Mouse (Mus musculus) stomach, embryonic 14.5 days (tissue): ENCODE measurements at regions not wholly inside any gene's neighbourhood (a gene's known extent, or its start where the extent isn't known, plus 50 kb on each side); places are given as distances from the start of the nearest gene placed in this dataset.
"Not testable (repeated sequence)": the region's sequence is repeated elsewhere in the genome, so short reads cannot be mapped to it uniquely, and the experiment has no call there.

Experiments used
- ATAC-seq: fragments of 200-750 bp; cut with Nextera tagmentation; 2 replicates; pipeline ENCODE4 v1.8.0; 2017; ENCODE audit warnings: low read depth, moderate TSS enrichment; ENCODE audit not compliant: insufficient number of reproducible peaks, insufficient read depth, low FRiP score
- H3K27ac ChIP-seq: fragments of 300-500 bp; sonication (generic); 2 replicates; pipeline ENCODE4 v1.5.1; 2014; ENCODE audit warnings: mild to moderate bottlenecking, low read length, moderate library complexity, mixed read lengths
- H3K27me3 ChIP-seq: fragments of 300-500 bp; sonication (generic); 2 replicates; pipeline ENCODE4 v1.6.1; 2014; ENCODE audit warnings: low read length, control low read depth, mixed read lengths; ENCODE audit not compliant: control insufficient read depth, insufficient read depth
- H3K36me3 ChIP-seq: fragments of 300-500 bp; sonication (generic); 2 replicates; pipeline ENCODE4 v1.6.1; 2014; ENCODE audit warnings: mild to moderate bottlenecking, control low read depth, low read length, moderate library complexity, mixed read lengths; ENCODE audit not compliant: control insufficient read depth, insufficient read depth
- H3K4me1 ChIP-seq: fragments of 300-500 bp; sonication (generic); 2 replicates; pipeline ENCODE4 v1.6.1; 2014; ENCODE audit warnings: low read length, control low read depth, mixed read lengths; ENCODE audit not compliant: control insufficient read depth, insufficient read depth
- H3K4me2 ChIP-seq: fragments of 300-500 bp; sonication (generic); replicated peaks from 2 replicates; pipeline ENCODE4 v1.6.1; 2014; ENCODE audit warnings: low read depth, low read length, control low read depth
- H3K4me3 ChIP-seq: fragments of 300-500 bp; sonication (generic); 2 replicates; pipeline ENCODE4 v1.5.1; 2014; ENCODE audit warnings: low read depth, low read length, control low read depth
- H3K9ac ChIP-seq: fragments of 300-500 bp; sonication (generic); replicated peaks from 2 replicates; pipeline ENCODE4 v1.6.1; 2014; ENCODE audit warnings: low read depth, mild to moderate bottlenecking, control low read depth, low read length, moderate library complexity, mixed read lengths
- H3K9me3 ChIP-seq: fragments of 300-500 bp; sonication (generic); 2 replicates; pipeline ENCODE4 v1.6.1; 2016; ENCODE audit warnings: low read depth, low read length, control low read depth; ENCODE audit not compliant: control insufficient read depth
- WGBS: fragments of 180-500 bp; shearing (Covaris S2); extraction: QIAGEN DNeasy Blood & Tissue Kit; methylation state at CpG from one replicate; pipeline ENCODE4 v1.1.7; 2014; 5-methylcytosine and 5-hydroxymethylcytosine counted together

DNA sequence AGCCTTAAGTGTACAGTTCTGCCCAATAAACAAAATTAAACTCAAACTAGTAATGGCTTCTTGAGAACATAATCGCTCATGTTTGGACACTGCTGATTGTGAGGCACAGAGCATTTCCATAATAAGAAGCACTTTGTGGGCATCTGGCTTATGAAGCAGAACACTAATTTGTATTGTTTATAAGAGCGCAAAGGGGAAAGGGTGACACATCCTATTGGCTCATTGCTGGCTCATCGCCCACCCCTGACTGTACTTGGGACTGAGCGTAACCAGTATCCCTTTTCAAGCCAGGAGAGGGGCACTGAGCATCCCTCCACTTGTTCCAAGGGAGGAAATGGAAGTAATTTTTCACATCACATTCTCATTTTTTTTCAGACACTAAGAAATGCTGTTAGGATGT, 288.0 kb downstream of the Sfmbt2 start:
- H3K9ac ChIP-seq = no peak overlapping the region
- H3K27ac ChIP-seq = no peak overlapping the region
- no peaks in the 10 kb centered on the region for H3K4me1 ChIP-seq
- no peak overlapping the region for H3K4me2 ChIP-seq
- WGBS = 91% methylated on average over 4 of the region's 4 CpGs
- no peaks in the 10 kb centered on the region for H3K27me3 ChIP-seq
- no peak overlapping the region for H3K4me3 ChIP-seq
- H3K9me3 ChIP-seq = no peaks in the 10 kb centered on the region
- no peaks in the 10 kb centered on the region for H3K36me3 ChIP-seq
- no peak for ATAC-seq

DNA sequence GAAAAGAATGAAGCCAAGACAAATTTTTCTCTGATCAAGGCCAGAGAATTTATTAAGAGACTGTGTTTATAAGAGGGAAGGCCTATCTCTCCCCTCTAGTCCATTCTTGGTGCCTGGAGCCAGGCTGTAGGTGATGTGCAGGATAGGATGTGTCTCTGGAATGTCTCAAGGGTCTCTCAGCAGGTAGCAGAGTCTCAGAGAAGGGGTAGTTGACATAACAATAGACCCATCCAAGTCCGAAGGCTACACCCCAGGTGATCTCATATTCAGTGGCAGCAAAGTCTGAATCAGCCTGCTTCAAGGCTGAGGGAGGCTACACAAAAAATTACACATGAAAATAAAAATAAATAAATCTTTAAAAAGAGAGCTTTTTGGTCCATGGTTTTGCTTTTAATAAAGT, 297.6 kb downstream of the Sfmbt2 start:
- H3K4me1 ChIP-seq, ATAC-seq, H3K27ac ChIP-seq, H3K4me2 ChIP-seq, H3K4me3 ChIP-seq, H3K9ac ChIP-seq, H3K9me3 ChIP-seq, H3K36me3 ChIP-seq, H3K27me3 ChIP-seq: not testable (repeated sequence)
- 67% methylated on average over 1 of the region's 1 CpGs for WGBS

DNA sequence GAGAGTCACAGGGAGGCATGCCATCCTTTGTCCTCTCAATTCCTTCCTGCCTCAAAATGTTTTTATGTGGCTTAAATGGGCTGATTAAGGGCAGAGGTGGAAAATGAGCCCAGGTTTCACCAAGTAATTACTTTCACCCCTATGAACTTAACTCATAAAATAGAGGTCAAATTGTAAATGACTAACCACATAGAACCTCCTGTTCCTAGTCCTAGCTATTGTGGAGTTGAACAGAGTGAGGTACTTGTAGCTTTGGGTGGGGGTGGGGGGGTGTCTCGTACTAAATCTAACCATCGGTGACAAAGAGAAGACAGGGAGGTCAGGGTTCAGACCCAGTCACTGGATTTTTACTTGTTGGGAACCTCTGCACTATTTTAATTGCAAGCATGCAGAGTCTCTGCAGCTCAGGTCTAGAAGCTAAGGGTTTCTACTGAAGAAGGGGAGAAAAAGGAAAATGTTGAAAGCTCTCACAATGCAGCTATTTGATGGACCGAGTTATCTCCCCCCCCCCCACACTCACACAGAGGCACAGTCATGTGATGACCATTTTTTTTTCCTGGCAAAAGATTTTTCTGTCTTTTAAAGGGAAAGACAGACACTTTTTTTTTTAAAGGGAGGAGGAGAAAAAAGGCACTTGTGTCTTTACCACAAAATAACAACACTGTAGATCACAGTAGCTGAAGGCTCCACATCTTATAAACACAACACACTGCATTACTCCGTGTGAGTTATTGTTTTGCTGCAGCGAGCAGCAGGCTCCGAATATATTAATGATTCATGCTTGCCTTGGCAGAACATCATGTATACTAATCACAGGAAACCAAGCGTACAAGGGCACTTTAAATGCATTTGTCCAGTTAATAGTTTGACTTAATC, 300.4 kb downstream of the Sfmbt2 start:
- no peaks in the 10 kb centered on the region for H3K36me3 ChIP-seq
- 44% methylated on average over 7 of the region's 7 CpGs for WGBS
- no peak overlapping the region for H3K9ac ChIP-seq
- H3K4me1 ChIP-seq = peaks cover 8% of the 10 kb centered on the region; the same call in 1 of the 2 replicates
- ATAC-seq = no peak
- no peaks in the 10 kb centered on the region for H3K27me3 ChIP-seq
- no peak overlapping the region for H3K27ac ChIP-seq
- no peaks in the 10 kb centered on the region for H3K9me3 ChIP-seq
- H3K4me2 ChIP-seq = no peak overlapping the region
- H3K4me3 ChIP-seq = no peak overlapping the region

DNA sequence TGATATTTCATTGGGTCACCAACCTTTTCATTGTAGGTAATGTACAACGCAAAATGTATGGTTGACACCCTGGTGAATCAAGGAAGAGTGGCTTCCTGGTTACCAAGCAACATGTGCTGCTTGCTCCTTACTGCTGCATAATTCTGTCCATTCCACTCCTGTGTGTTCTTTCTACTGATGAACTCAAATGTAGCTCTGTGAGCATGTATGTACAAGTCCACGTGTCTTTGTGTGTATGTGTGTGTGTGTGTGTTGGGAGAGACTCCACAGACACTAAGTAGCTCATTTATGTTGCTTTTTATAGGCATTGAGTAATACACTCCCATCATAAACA, 301.0 kb downstream of the Sfmbt2 start:
- no peak for ATAC-seq
- 65% methylated on average over 2 of the region's 2 CpGs for WGBS

DNA sequence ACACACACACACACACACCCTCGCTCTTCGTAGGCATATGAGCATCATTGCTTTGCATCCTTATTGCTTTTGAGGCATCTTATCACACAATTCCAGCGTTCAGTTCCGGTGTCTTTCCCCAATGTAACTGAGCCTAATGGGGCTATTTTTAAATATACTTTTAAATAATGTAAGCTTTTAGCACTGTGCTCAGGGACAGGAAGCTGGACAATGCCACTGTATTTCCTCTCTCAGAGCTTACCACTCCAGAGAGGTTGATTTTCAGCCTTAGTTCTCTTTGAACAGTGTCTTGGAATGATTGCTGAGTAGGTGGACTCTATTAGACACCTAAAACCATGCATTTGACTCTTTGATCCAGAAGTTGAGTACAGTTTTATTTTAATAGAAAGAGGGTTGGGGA, 301.9 kb downstream of the Sfmbt2 start:
- Histone ChIP-seq H3K9me3 (no peaks in the 10 kb centered on the region), H3K27ac (no peak overlapping the region), H3K4me3 (no peak overlapping the region), H3K36me3 (no peaks in the 10 kb centered on the region), H3K9ac (no peak overlapping the region), H3K4me2 (no peak overlapping the region), H3K27me3 (no peaks in the 10 kb centered on the region), H3K4me1 (peaks cover 8% of the 10 kb centered on the region; the same call in 1 of the 2 replicates)
- no peak for ATAC-seq
- 66% methylated on average over 4 of the region's 4 CpGs for WGBS

More for the DNA sequence above, 301.0 kb downstream of the Sfmbt2 start:
- no peak overlapping the region for H3K9ac ChIP-seq
- H3K4me3 ChIP-seq = no peak overlapping the region
- H3K36me3 ChIP-seq = no peaks in the 10 kb centered on the region
- peaks cover 8% of the 10 kb centered on the region; the same call in 1 of the 2 replicates for H3K4me1 ChIP-seq
- H3K4me2 ChIP-seq = no peak overlapping the region
- no peak overlapping the region for H3K27ac ChIP-seq
- no peaks in the 10 kb centered on the region for H3K9me3 ChIP-seq
- H3K27me3 ChIP-seq = no peaks in the 10 kb centered on the region

DNA sequence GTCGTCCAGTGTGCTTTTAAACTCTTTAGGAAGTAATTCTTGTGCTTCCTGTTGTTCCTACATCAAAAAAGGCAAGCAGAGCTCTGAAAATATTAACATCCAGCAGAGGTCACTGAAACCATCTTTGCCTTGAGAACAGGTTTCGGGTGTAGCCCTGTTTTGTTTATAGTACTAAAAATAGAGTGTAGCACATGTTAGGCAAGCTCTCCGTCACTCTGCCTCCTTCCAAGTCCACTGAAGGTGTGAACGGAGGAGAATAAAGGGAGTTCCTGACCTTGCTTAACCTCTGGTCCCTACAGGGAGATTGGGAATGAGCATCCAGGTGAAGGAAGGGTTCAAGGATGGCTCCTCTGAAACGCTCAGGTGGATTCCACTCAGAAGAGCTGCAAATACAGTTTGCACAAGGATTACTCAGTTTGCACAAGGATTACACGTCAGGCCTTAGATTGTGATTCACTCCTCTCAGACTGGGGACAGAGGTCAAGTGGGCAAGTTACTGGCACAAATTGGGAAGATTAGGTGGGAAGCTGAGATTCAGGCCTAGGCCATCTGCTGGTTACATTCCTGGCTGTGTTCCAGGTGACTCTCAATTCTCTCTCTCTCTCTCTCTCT, 304.5 kb downstream of the Sfmbt2 start:
- H3K9ac ChIP-seq = no peak overlapping the region
- no peak overlapping the region for H3K4me2 ChIP-seq
- no peaks in the 10 kb centered on the region for H3K9me3 ChIP-seq
- 11% methylated on average over 6 of the region's 6 CpGs for WGBS
- H3K4me3 ChIP-seq = no peak overlapping the region
- H3K27me3 ChIP-seq = no peaks in the 10 kb centered on the region
- no peak overlapping the region; the same call in 1 of the 2 replicates for H3K27ac ChIP-seq
- peaks cover 8% of the 10 kb centered on the region; the same call in 1 of the 2 replicates for H3K4me1 ChIP-seq
- ATAC-seq = peak; percentile 76; the same call in 1 of the 2 replicates
- H3K36me3 ChIP-seq = no peaks in the 10 kb centered on the region

DNA sequence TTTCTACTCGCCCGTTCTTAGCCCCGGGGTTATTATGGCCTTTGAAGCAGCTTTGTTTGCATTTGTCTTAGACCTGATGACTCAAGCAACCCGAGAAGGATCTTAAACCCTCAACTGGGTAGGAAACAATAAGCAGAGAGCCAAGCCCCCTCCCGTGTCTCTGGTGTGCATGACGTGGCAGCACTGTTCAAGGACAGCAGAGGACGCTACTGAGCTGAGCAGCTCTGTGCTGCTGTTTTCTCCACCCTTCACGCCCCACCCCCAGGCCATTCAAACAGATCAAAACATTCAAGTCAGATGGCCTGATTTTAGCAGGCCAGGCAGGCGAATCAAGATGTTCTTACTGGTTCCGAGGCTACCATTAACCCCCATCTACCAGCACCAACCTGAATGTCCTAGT, 331.1 kb downstream of the Sfmbt2 start:
- Histone ChIP-seq H3K4me3 (no peak overlapping the region), H3K27me3 (no peaks in the 10 kb centered on the region), H3K4me2 (no peak overlapping the region), H3K36me3 (no peaks in the 10 kb centered on the region), H3K4me1 (no peaks in the 10 kb centered on the region), H3K9me3 (no peaks in the 10 kb centered on the region), H3K27ac (no peak overlapping the region), H3K9ac (no peak overlapping the region)
- 44% methylated on average over 10 of the region's 10 CpGs for WGBS
- no peak for ATAC-seq

DNA sequence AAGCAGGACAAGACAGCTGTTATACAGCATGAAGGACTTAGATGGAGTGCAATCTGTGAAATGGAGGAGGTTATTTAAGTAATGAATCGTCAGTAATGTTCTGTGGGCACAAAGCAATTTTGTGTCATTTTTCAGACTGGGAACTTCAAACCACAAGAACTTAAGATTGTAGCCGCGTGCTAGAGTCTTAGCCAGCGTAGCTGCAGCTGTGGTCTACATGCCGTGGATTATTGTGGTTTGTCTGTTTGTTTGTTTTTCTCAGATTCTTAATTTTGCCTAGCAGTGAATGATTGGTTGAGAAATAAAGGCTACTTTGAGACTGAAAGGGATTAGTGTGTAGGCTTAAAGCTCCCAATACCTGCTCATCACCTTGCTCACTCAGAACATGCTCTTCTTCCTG, 348.1 kb downstream of the Sfmbt2 start:
- Histone ChIP-seq H3K27ac (no peak overlapping the region), H3K9ac (no peak overlapping the region), H3K4me3 (no peak overlapping the region), H3K4me1 (no peaks in the 10 kb centered on the region), H3K27me3 (no peaks in the 10 kb centered on the region), H3K36me3 (no peaks in the 10 kb centered on the region), H3K4me2 (no peak overlapping the region), H3K9me3 (no peaks in the 10 kb centered on the region)
- ATAC-seq = no peak
- WGBS = 66% methylated on average over 5 of the region's 5 CpGs
